Mouse (Mus musculus) heart, embryonic 11.5 days (tissue): ENCODE measurements at regions not wholly inside any gene's neighbourhood (a gene's known extent, or its start where the extent isn't known, plus 50 kb on each side); places are given as distances from the start of the nearest gene placed in this dataset.

Experiments used
- ATAC-seq: fragments of 200-750 bp; cut with Nextera tagmentation; replicated peaks from 2 replicates; pipeline ENCODE4 v1.8.0; 2017; ENCODE audit warnings: moderate library complexity; ENCODE audit not compliant: insufficient number of reproducible peaks, low FRiP score, low TSS enrichment
- H3K27ac ChIP-seq: fragments of 300-500 bp; sonication (generic); 2 replicates; pipeline ENCODE4 v1.5.1; 2014; ENCODE audit warnings: mild to moderate bottlenecking, low read depth, low read length
- H3K27me3 ChIP-seq: fragments of 300-500 bp; sonication (generic); 2 replicates; pipeline ENCODE4 v1.6.1; 2014; ENCODE audit warnings: mild to moderate bottlenecking, low read length, mixed read lengths; ENCODE audit not compliant: control insufficient read depth, insufficient read depth
- H3K36me3 ChIP-seq: fragments of 300-500 bp; sonication (generic); 2 replicates; pipeline ENCODE4 v1.6.1; 2014; ENCODE audit warnings: mild to moderate bottlenecking, low read length, moderate library complexity, mixed read lengths; ENCODE audit not compliant: control insufficient read depth, insufficient read depth
- H3K4me1 ChIP-seq: fragments of 300-500 bp; sonication (generic); 2 replicates; pipeline ENCODE4 v1.6.1; 2014; ENCODE audit warnings: low read length; ENCODE audit not compliant: control insufficient read depth, insufficient read depth
- H3K4me2 ChIP-seq: fragments of 300-500 bp; sonication (generic); 2 replicates; pipeline ENCODE4 v1.6.1; 2014; ENCODE audit warnings: mild to moderate bottlenecking, moderate library complexity
- H3K4me3 ChIP-seq: fragments of 300-500 bp; sonication (generic); 2 replicates; pipeline ENCODE4 v1.5.1; 2014; ENCODE audit warnings: low read depth, low read length
- H3K9ac ChIP-seq: fragments of 300-500 bp; sonication (generic); 2 replicates; pipeline ENCODE4 v1.6.1; 2014; ENCODE audit warnings: mild to moderate bottlenecking, low read depth, low read length, moderate library complexity
- H3K9me3 ChIP-seq: fragments of 300-500 bp; sonication (generic); replicated peaks from 2 replicates; pipeline ENCODE4 v1.6.1; 2016; ENCODE audit warnings: low read length; ENCODE audit not compliant: control insufficient read depth
- WGBS: fragments of 180-500 bp; shearing (Covaris S2); extraction: QIAGEN DNeasy Blood & Tissue Kit; methylation state at CpG from one replicate; pipeline ENCODE4 v1.1.7; 2014; ENCODE audit not compliant: insufficient replicate concordance; 5-methylcytosine and 5-hydroxymethylcytosine counted together

GRCm38 (mm10) chr14:31891500-31892185 lies 61.2 kb upstream of the Ankrd28 start:
- no peaks in the 10 kb centered on the region for H3K27me3 ChIP-seq
- peak overlapping the region; percentile 20 for H3K4me3 ChIP-seq
- H3K36me3 ChIP-seq: no peaks in the 10 kb centered on the region
- 0 out of 2 replicates have a peak overlapping the region, but pooled peaks have one; percentile 47 for H3K9ac ChIP-seq
- no peaks in the 10 kb centered on the region for H3K9me3 ChIP-seq
- 6% methylated on average over 16 of the region's 16 CpGs for WGBS
- peak; percentile 75; the same call in 1 of the 2 replicates for ATAC-seq
- peak overlapping the region; percentile 66 for H3K4me2 ChIP-seq
- H3K4me1 ChIP-seq: peaks cover 16% of the 10 kb centered on the region
- H3K27ac ChIP-seq: 0 out of 2 replicates have a peak overlapping the region, but pooled peaks have one; percentile 0

GRCm38 (mm10) chr14:31892186-31892510 lies 61.7 kb upstream of the Ankrd28 start:
- 23% methylated on average over 6 of the region's 6 CpGs for WGBS
- no peak overlapping the region for H3K27ac ChIP-seq

GRCm38 (mm10) chr14:31896500-31896899 lies 66.0 kb upstream of the Ankrd28 start:
- Histone ChIP-seq H3K27me3 (no peaks in the 10 kb centered on the region), H3K27ac (no peak overlapping the region), H3K4me1 (peaks cover 11% of the 10 kb centered on the region), H3K4me2 (no peak overlapping the region), H3K36me3 (no peaks in the 10 kb centered on the region), H3K9me3 (no peaks in the 10 kb centered on the region), H3K4me3 (no peak overlapping the region), H3K9ac (no peak overlapping the region)
- 49% methylated on average over 1 of the region's 1 CpGs for WGBS
- no peak for ATAC-seq

More at GRCm38 (mm10) chr14:31892186-31892510, 61.7 kb upstream of the Ankrd28 start:
- H3K9ac ChIP-seq: no peak overlapping the region
- no peak for ATAC-seq
- H3K36me3 ChIP-seq: no peaks in the 10 kb centered on the region
- H3K27me3 ChIP-seq: no peaks in the 10 kb centered on the region
- no peaks in the 10 kb centered on the region for H3K9me3 ChIP-seq
- H3K4me1 ChIP-seq: peaks cover 17% of the 10 kb centered on the region
- H3K4me2 ChIP-seq: no peak overlapping the region; the same call in 1 of the 2 replicates
- no peak overlapping the region for H3K4me3 ChIP-seq

GRCm38 (mm10) chr14:31899504-31899903 lies 69.1 kb upstream of the Ankrd28 start:
- no peak overlapping the region for H3K9ac ChIP-seq
- peaks cover 3% of the 10 kb centered on the region; the same call in 1 of the 2 replicates for H3K4me1 ChIP-seq
- no peaks in the 10 kb centered on the region for H3K27me3 ChIP-seq
- no peaks in the 10 kb centered on the region for H3K36me3 ChIP-seq
- H3K9me3 ChIP-seq: no peaks in the 10 kb centered on the region
- ATAC-seq: no peak
- 77% methylated on average over 8 of the region's 8 CpGs for WGBS
- no peak overlapping the region for H3K27ac ChIP-seq
- H3K4me3 ChIP-seq: no peak overlapping the region
- H3K4me2 ChIP-seq: no peak overlapping the region

GRCm38 (mm10) chr14:31899906-31900305 lies 69.5 kb upstream of the Ankrd28 start:
- no peak overlapping the region for H3K4me2 ChIP-seq
- no peak overlapping the region for H3K9ac ChIP-seq
- no peak for ATAC-seq
- H3K36me3 ChIP-seq: no peaks in the 10 kb centered on the region
- H3K4me1 ChIP-seq: peaks cover 3% of the 10 kb centered on the region; the same call in 1 of the 2 replicates
- H3K27ac ChIP-seq: no peak overlapping the region
- no peak overlapping the region for H3K4me3 ChIP-seq
- WGBS: 76% methylated on average over 4 of the region's 4 CpGs
- H3K27me3 ChIP-seq: no peaks in the 10 kb centered on the region
- H3K9me3 ChIP-seq: no peaks in the 10 kb centered on the region

- ATAC-seq: no peak
- Histone ChIP-seq H3K4me3 (no peak overlapping the region), H3K27me3 (no peaks in the 10 kb centered on the region), H3K4me1 (no peaks in the 10 kb centered on the region), H3K9ac (no peak overlapping the region), H3K27ac (no peak overlapping the region), H3K36me3 (no peaks in the 10 kb centered on the region), H3K4me2 (no peak overlapping the region), H3K9me3 (no peaks in the 10 kb centered on the region)
- WGBS: 32% methylated on average over 4 of the region's 4 CpGs
Observed at GRCm38 (mm10) chr14:31901901-31902300, 71.5 kb upstream of the Ankrd28 start.

GRCm38 (mm10) chr14:31903664-31904063 lies 73.2 kb upstream of the Ankrd28 start:
- ATAC-seq: no peak
- H3K9me3 ChIP-seq: no peaks in the 10 kb centered on the region
- no peak overlapping the region for H3K4me2 ChIP-seq
- H3K4me3 ChIP-seq: no peak overlapping the region
- H3K27ac ChIP-seq: no peak overlapping the region
- no peaks in the 10 kb centered on the region for H3K4me1 ChIP-seq
- no peak overlapping the region for H3K9ac ChIP-seq
- 64% methylated on average over 3 of the region's 3 CpGs for WGBS
- H3K27me3 ChIP-seq: no peaks in the 10 kb centered on the region
- H3K36me3 ChIP-seq: no peaks in the 10 kb centered on the region

GRCm38 (mm10) chr14:31908591-31908990 lies 78.1 kb upstream of the Ankrd28 start:
- 55% methylated on average over 7 of the region's 7 CpGs for WGBS

GRCm38 (mm10) chr14:31909291-31909690 lies 78.8 kb upstream of the Ankrd28 start:
- no peak for ATAC-seq
- no peaks in the 10 kb centered on the region for H3K36me3 ChIP-seq
- no peaks in the 10 kb centered on the region for H3K27me3 ChIP-seq
- H3K9me3 ChIP-seq: no peaks in the 10 kb centered on the region
- WGBS: 28% methylated on average over 4 of the region's 4 CpGs
- no peak overlapping the region for H3K4me2 ChIP-seq
- no peak overlapping the region for H3K27ac ChIP-seq
- H3K9ac ChIP-seq: no peak overlapping the region
- no peaks in the 10 kb centered on the region for H3K4me1 ChIP-seq
- H3K4me3 ChIP-seq: no peak overlapping the region

More at GRCm38 (mm10) chr14:31908591-31908990, 78.1 kb upstream of the Ankrd28 start:
- H3K27me3 ChIP-seq: no peaks in the 10 kb centered on the region
- no peaks in the 10 kb centered on the region for H3K36me3 ChIP-seq
- no peak overlapping the region for H3K4me2 ChIP-seq
- H3K9me3 ChIP-seq: no peaks in the 10 kb centered on the region
- no peak overlapping the region for H3K4me3 ChIP-seq
- no peak for ATAC-seq
- no peaks in the 10 kb centered on the region for H3K4me1 ChIP-seq
- no peak overlapping the region for H3K9ac ChIP-seq
- no peak overlapping the region for H3K27ac ChIP-seq
